Mouse (Mus musculus): ENCODE results near the gene Gm884. TPM values are rescaled to one million over a fixed set of nuclear protein-coding genes. Genes with fewer than 3 reads are reported as not detected.

The Gm884 gene
- polyA plus RNA-seq, 1 experiment from 2014 or later = not detected

- 70% methylated on average over 10 of the region's 10 CpGs for WGBS
- H3K27me3 ChIP-seq (replicated peaks; ENCODE audit: control insufficient read depth, insufficient read depth, low read length) = peaks cover 66% of the 10 kb centered on the region
- no peaks in the 10 kb centered on the region for H3K9me3 ChIP-seq (replicated peaks; ENCODE audit: control insufficient read depth, low read length)
- no peaks in the 10 kb centered on the region for H3K36me3 ChIP-seq (ENCODE audit: control insufficient read depth, insufficient read depth, low read length)
- no peak overlapping the region for H3K27ac ChIP-seq (ENCODE audit: low read depth, low read length)
- DNase-seq (ENCODE audit: low spot score) (no peak), ATAC-seq (no peak)
- H3K4me3 ChIP-seq (ENCODE audit: low read depth, low read length) = no peak overlapping the region
- no peak overlapping the region for H3K9ac ChIP-seq (ENCODE audit: low read length)
- no peak overlapping the region for H3K4me2 ChIP-seq (ENCODE audit: low read length)
- peaks cover 3% of the 10 kb centered on the region; the same call in 1 of the 2 replicates for H3K4me1 ChIP-seq (ENCODE audit: control insufficient read depth, insufficient read depth, low read length)
These were observed 32.5 kb upstream of the Gm884 start for GRCm38 (mm10) chr11:103653359-103653965.

DNA sequence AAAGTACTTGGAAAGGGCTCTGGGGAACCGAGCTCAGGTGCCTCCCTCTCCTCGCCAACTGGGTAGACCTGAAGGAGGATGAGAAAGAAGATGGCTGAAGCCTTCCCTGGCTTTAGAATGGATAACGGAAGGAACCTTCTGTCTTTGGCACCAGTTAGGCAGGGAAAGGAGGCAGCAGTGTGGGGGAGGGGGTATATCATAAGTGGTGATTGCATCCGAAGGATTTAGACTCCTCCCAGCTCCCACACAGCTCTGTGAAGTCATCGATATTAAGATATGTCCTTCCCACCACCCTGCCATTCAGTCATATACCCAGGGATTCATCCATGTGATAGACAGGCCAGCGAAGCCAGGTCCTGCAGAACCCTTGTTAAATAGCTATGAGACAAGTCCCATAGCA lies 30.5 kb upstream of the Gm884 start:
- no peaks in the 10 kb centered on the region for H3K9me3 ChIP-seq (replicated peaks; ENCODE audit: control insufficient read depth, low read length)
- WGBS = 80% methylated on average over 6 of the region's 6 CpGs
- DNase-seq (ENCODE audit: low spot score) (no peak), ATAC-seq (no peak)
- H3K4me2 ChIP-seq (ENCODE audit: low read length) = no peak overlapping the region
- no peak overlapping the region for H3K27ac ChIP-seq (ENCODE audit: low read depth, low read length)
- no peak overlapping the region for H3K9ac ChIP-seq (ENCODE audit: low read length)
- peaks cover 86% of the 10 kb centered on the region for H3K27me3 ChIP-seq (replicated peaks; ENCODE audit: control insufficient read depth, insufficient read depth, low read length)
- H3K4me3 ChIP-seq (ENCODE audit: low read depth, low read length) = no peak overlapping the region
- H3K36me3 ChIP-seq (ENCODE audit: control insufficient read depth, insufficient read depth, low read length) = no peaks in the 10 kb centered on the region
- peaks cover 3% of the 10 kb centered on the region; the same call in 1 of the 2 replicates for H3K4me1 ChIP-seq (ENCODE audit: control insufficient read depth, insufficient read depth, low read length)

GRCm38 (mm10) chr11:103649983-103650493 lies 29.1 kb upstream of the Gm884 start:
- Histone ChIP-seq H3K27me3 (replicated peaks; ENCODE audit: control insufficient read depth, insufficient read depth, low read length) (peaks cover 78% of the 10 kb centered on the region), H3K4me2 (ENCODE audit: low read length) (peak overlapping the region; percentile 53), H3K9me3 (replicated peaks; ENCODE audit: control insufficient read depth, low read length) (no peaks in the 10 kb centered on the region), H3K9ac (ENCODE audit: low read length) (no peak overlapping the region), H3K36me3 (ENCODE audit: control insufficient read depth, insufficient read depth, low read length) (no peaks in the 10 kb centered on the region), H3K4me3 (ENCODE audit: low read depth, low read length) (peak overlapping the region; percentile 28), H3K27ac (ENCODE audit: low read depth, low read length) (no peak overlapping the region), H3K4me1 (ENCODE audit: control insufficient read depth, insufficient read depth, low read length) (peaks cover 3% of the 10 kb centered on the region; the same call in 1 of the 2 replicates)
- WGBS = 2% methylated on average over 37 of the region's 37 CpGs
- DNase-seq (ENCODE audit: low spot score) = no peak
- no peak for ATAC-seq

GRCm38 (mm10) chr11:103649301-103649982 lies 28.5 kb upstream of the Gm884 start, which contains the start of gene Rprml:
Rprml (plus strand) TSS chr11:103649570.
- Histone ChIP-seq H3K9ac (ENCODE audit: low read length) (no peak within 1 kb of the TSS), H3K4me1 (ENCODE audit: control insufficient read depth, insufficient read depth, low read length) (peaks cover 3% of the 10 kb centered on the region; the same call in 1 of the 2 replicates), H3K4me2 (ENCODE audit: low read length) (peak within 1 kb of the TSS; percentile 53), H3K4me3 (ENCODE audit: low read depth, low read length) (peak within 1 kb of the TSS; percentile 28), H3K36me3 (ENCODE audit: control insufficient read depth, insufficient read depth, low read length) (no peaks in the 10 kb centered on the region), H3K9me3 (replicated peaks; ENCODE audit: control insufficient read depth, low read length) (no peaks in the 10 kb centered on the region), H3K27me3 (replicated peaks; ENCODE audit: control insufficient read depth, insufficient read depth, low read length) (peaks cover 73% of the 10 kb centered on the region), H3K27ac (ENCODE audit: low read depth, low read length) (no peak within 1 kb of the TSS)
- no peak for DNase-seq (ENCODE audit: low spot score)
- WGBS = 1% methylated on average over 65 of the region's 71 CpGs
- ATAC-seq = no peak

- DNase-seq (ENCODE audit: low spot score) = peak; percentile 22
- no peak overlapping the region for H3K4me2 ChIP-seq (ENCODE audit: low read length)
These were observed 27.7 kb upstream of the Gm884 start for GRCm38 (mm10) chr11:103648656-103649055.

GRCm38 (mm10) chr11:103647921-103648620 lies 27.1 kb upstream of the Gm884 start:
- no peak overlapping the region for H3K9ac ChIP-seq (ENCODE audit: low read length)
- no peak overlapping the region for H3K4me2 ChIP-seq (ENCODE audit: low read length)
- no peak overlapping the region for H3K4me3 ChIP-seq (ENCODE audit: low read depth, low read length)
- no peak for DNase-seq (ENCODE audit: low spot score)
- no peak for ATAC-seq
- 9% methylated on average over 11 of the region's 11 CpGs for WGBS
- H3K27me3 ChIP-seq (replicated peaks; ENCODE audit: control insufficient read depth, insufficient read depth, low read length) = peaks cover 67% of the 10 kb centered on the region
- H3K27ac ChIP-seq (ENCODE audit: low read depth, low read length) = no peak overlapping the region
- no peaks in the 10 kb centered on the region for H3K9me3 ChIP-seq (replicated peaks; ENCODE audit: control insufficient read depth, low read length)
- no peaks in the 10 kb centered on the region for H3K36me3 ChIP-seq (ENCODE audit: control insufficient read depth, insufficient read depth, low read length)
- peaks cover 3% of the 10 kb centered on the region; the same call in 1 of the 2 replicates for H3K4me1 ChIP-seq (ENCODE audit: control insufficient read depth, insufficient read depth, low read length)

More at GRCm38 (mm10) chr11:103648656-103649055, 27.7 kb upstream of the Gm884 start:
- Histone ChIP-seq H3K9me3 (replicated peaks; ENCODE audit: control insufficient read depth, low read length) (no peaks in the 10 kb centered on the region), H3K36me3 (ENCODE audit: control insufficient read depth, insufficient read depth, low read length) (no peaks in the 10 kb centered on the region), H3K4me3 (ENCODE audit: low read depth, low read length) (no peak overlapping the region), H3K4me1 (ENCODE audit: control insufficient read depth, insufficient read depth, low read length) (peaks cover 3% of the 10 kb centered on the region; the same call in 1 of the 2 replicates), H3K27ac (ENCODE audit: low read depth, low read length) (no peak overlapping the region), H3K9ac (ENCODE audit: low read length) (no peak overlapping the region), H3K27me3 (replicated peaks; ENCODE audit: control insufficient read depth, insufficient read depth, low read length) (peaks cover 69% of the 10 kb centered on the region)
- ATAC-seq = no peak
- WGBS = 12% methylated on average over 7 of the region's 7 CpGs

GRCm38 (mm10) chr11:103646301-103646700 lies 25.4 kb upstream of the Gm884 start:
- no peak for DNase-seq (ENCODE audit: low spot score)
- no peaks in the 10 kb centered on the region for H3K36me3 ChIP-seq (ENCODE audit: control insufficient read depth, insufficient read depth, low read length)
- H3K27me3 ChIP-seq (replicated peaks; ENCODE audit: control insufficient read depth, insufficient read depth, low read length) = peaks cover 50% of the 10 kb centered on the region
- H3K27ac ChIP-seq (ENCODE audit: low read depth, low read length) = no peak overlapping the region
- no peak overlapping the region for H3K4me2 ChIP-seq (ENCODE audit: low read length)
- 87% methylated on average over 6 of the region's 6 CpGs for WGBS
- H3K9ac ChIP-seq (ENCODE audit: low read length) = no peak overlapping the region
- ATAC-seq = no peak
- no peaks in the 10 kb centered on the region for H3K9me3 ChIP-seq (replicated peaks; ENCODE audit: control insufficient read depth, low read length)
- no peak overlapping the region for H3K4me3 ChIP-seq (ENCODE audit: low read depth, low read length)
- H3K4me1 ChIP-seq (ENCODE audit: control insufficient read depth, insufficient read depth, low read length) = peaks cover 3% of the 10 kb centered on the region; the same call in 1 of the 2 replicates

- 84% methylated on average over 8 of the region's 8 CpGs for WGBS
- Histone ChIP-seq H3K4me3 (ENCODE audit: low read depth, low read length) (no peak overlapping the region), H3K9me3 (replicated peaks; ENCODE audit: control insufficient read depth, low read length) (no peaks in the 10 kb centered on the region), H3K27me3 (replicated peaks; ENCODE audit: control insufficient read depth, insufficient read depth, low read length) (peaks cover 46% of the 10 kb centered on the region), H3K27ac (ENCODE audit: low read depth, low read length) (no peak overlapping the region), H3K4me2 (ENCODE audit: low read length) (no peak overlapping the region), H3K4me1 (ENCODE audit: control insufficient read depth, insufficient read depth, low read length) (peaks cover 3% of the 10 kb centered on the region; the same call in 1 of the 2 replicates), H3K36me3 (ENCODE audit: control insufficient read depth, insufficient read depth, low read length) (no peaks in the 10 kb centered on the region), H3K9ac (ENCODE audit: low read length) (no peak overlapping the region)
- ATAC-seq = no peak
- DNase-seq (ENCODE audit: low spot score) = no peak
These were observed 24.8 kb upstream of the Gm884 start for GRCm38 (mm10) chr11:103645731-103646130.
